Mouse (Mus musculus) small intestine, adult 2 months (tissue): ENCODE results near the gene Klf9.

ENCODE experiments used
- CTCF ChIP-seq: fragments of 200-500 bp; IDR thresholded peaks from 2 replicates; pipeline ENCODE4 v1.5.1; 2012; ENCODE audit warnings: low read depth, mild to moderate bottlenecking, control low read depth, inconsistent platforms, low read length, moderate library complexity, mixed read lengths; ENCODE audit not compliant: insufficient replicate concordance, insufficient read length; ENCODE audit errors: extremely low read depth
- POLR2A ChIP-seq: fragments of 200-500 bp; IDR thresholded peaks from 2 replicates; pipeline ENCODE4 v1.6.1; 2012; ENCODE audit warnings: low read depth, mild to moderate bottlenecking, control low read depth, inconsistent platforms, low read length, moderate library complexity

GRCm38 (mm10) chr19:23169659-23170050, 28.6 kb downstream of the Klf9 start:
- TF ChIP-seq POLR2A (no peak), CTCF (no peak)
